Mouse (Mus musculus): ENCODE measurements at regions not wholly inside any gene's neighbourhood (a gene's known extent, or its start where the extent isn't known, plus 50 kb on each side); places are given as distances from the start of the nearest gene placed in this dataset.

- Histone ChIP-seq H3K27ac (no peak overlapping the region), H3K4me3 (no peak overlapping the region)
- no peak for DNase-seq
- no peak for TF ChIP-seq CTCF (IDR thresholded peaks at IDR 0.05)
- intact Hi-C loops (cut with DNase I), result no loop called here
Measured at GRCm38 (mm10) chr5:126117291-126117690, 585.7 kb downstream of the Tmem132b start.

- TF ChIP-seq CTCF (IDR thresholded peaks at IDR 0.05), result no peak
- Histone ChIP-seq H3K27ac (no peak overlapping the region), H3K4me3 (no peak overlapping the region)
- intact Hi-C loops (cut with DNase I), result no loop called here
- DNase-seq, result no peak
Measured at GRCm38 (mm10) chr5:126117906-126118521, 586.4 kb downstream of the Tmem132b start.

GRCm38 (mm10) chr5:126118731-126119130 is 587.2 kb downstream of the Tmem132b start:
- Histone ChIP-seq H3K4me3 (no peak overlapping the region), H3K27ac (no peak overlapping the region)
- intact Hi-C loops (cut with DNase I), result no loop called here
- no peak for DNase-seq
- TF ChIP-seq CTCF (IDR thresholded peaks at IDR 0.05), result no peak

GRCm38 (mm10) chr5:126123216-126123615 is 591.6 kb downstream of the Tmem132b start:
- Histone ChIP-seq H3K4me3 (no peak overlapping the region), H3K27ac (no peak overlapping the region)
- no peak for TF ChIP-seq CTCF (IDR thresholded peaks at IDR 0.05)
- intact Hi-C loops (cut with DNase I), result no loop called here
- no peak for DNase-seq

GRCm38 (mm10) chr5:126127486-126127885 is 595.9 kb downstream of the Tmem132b start:
- no peak overlapping the region for H3K27ac ChIP-seq
- no peak overlapping the region for H3K4me3 ChIP-seq
- no peak for DNase-seq
- no peak for TF ChIP-seq CTCF (IDR thresholded peaks at IDR 0.05)
- intact Hi-C loops (cut with DNase I), result no loop called here

- TF ChIP-seq CTCF (IDR thresholded peaks at IDR 0.05), result no peak
- no peak overlapping the region for H3K27ac ChIP-seq
- intact Hi-C loops (cut with DNase I), result no loop called here
- DNase-seq, result no peak
- H3K4me3 ChIP-seq, result no peak overlapping the region
Measured at GRCm38 (mm10) chr5:126148908-126149307, 617.3 kb downstream of the Tmem132b start.

GRCm38 (mm10) chr5:126155216-126155880 is 623.8 kb downstream of the Tmem132b start:
- Histone ChIP-seq H3K4me3 (no peak overlapping the region), H3K27ac (no peak overlapping the region)
- intact Hi-C loops (cut with DNase I), result no loop called here
- no peak for TF ChIP-seq CTCF (IDR thresholded peaks at IDR 0.05)
- no peak for DNase-seq

GRCm38 (mm10) chr5:126186111-126186510 is 654.5 kb downstream of the Tmem132b start:
- Histone ChIP-seq H3K4me3 (no peak overlapping the region), H3K27ac (no peak overlapping the region)
- intact Hi-C loops (cut with DNase I), result no loop called here
- no peak for TF ChIP-seq CTCF (IDR thresholded peaks at IDR 0.05)
- DNase-seq, result no peak

GRCm38 (mm10) chr5:126199876-126200275 is 668.3 kb downstream of the Tmem132b start:
- intact Hi-C loops (cut with DNase I), result no loop called here
- TF ChIP-seq CTCF (IDR thresholded peaks at IDR 0.05), result no peak
- no peak for DNase-seq

GRCm38 (mm10) chr5:126201535-126201934 is 670.0 kb downstream of the Tmem132b start:
- intact Hi-C loops (cut with DNase I), result no loop called here
- H3K27ac ChIP-seq, result no peak overlapping the region
- TF ChIP-seq CTCF (IDR thresholded peaks at IDR 0.05), result no peak
- DNase-seq, result no peak
- no peak overlapping the region for H3K4me3 ChIP-seq

More at GRCm38 (mm10) chr5:126199876-126200275, 668.3 kb downstream of the Tmem132b start:
- Histone ChIP-seq H3K4me3 (no peak overlapping the region), H3K27ac (no peak overlapping the region)

- TF ChIP-seq CTCF (IDR thresholded peaks at IDR 0.05), result no peak
- Histone ChIP-seq H3K4me3 (no peak overlapping the region), H3K27ac (no peak overlapping the region)
- no peak for DNase-seq
- intact Hi-C loops (cut with DNase I), result no loop called here
Measured at GRCm38 (mm10) chr5:126201996-126202395, 670.4 kb downstream of the Tmem132b start.

GRCm38 (mm10) chr5:126217016-126217415 is 685.4 kb downstream of the Tmem132b start:
- H3K4me3 ChIP-seq, result no peak overlapping the region
- TF ChIP-seq CTCF (IDR thresholded peaks at IDR 0.05), result no peak

GRCm38 (mm10) chr5:126217746-126218145 is 686.2 kb downstream of the Tmem132b start:
- Histone ChIP-seq H3K27ac (no peak overlapping the region), H3K4me3 (no peak overlapping the region)
- no peak for DNase-seq
- no peak for TF ChIP-seq CTCF (IDR thresholded peaks at IDR 0.05)
- intact Hi-C loops (cut with DNase I), result no loop called here

More at GRCm38 (mm10) chr5:126217016-126217415, 685.4 kb downstream of the Tmem132b start:
- no peak overlapping the region for H3K27ac ChIP-seq
- intact Hi-C loops (cut with DNase I), result no loop called here
- DNase-seq, result no peak

GRCm38 (mm10) chr5:126223696-126224095 is 692.1 kb downstream of the Tmem132b start:
- no peak for DNase-seq
- Histone ChIP-seq H3K4me3 (no peak overlapping the region), H3K27ac (no peak overlapping the region)
- intact Hi-C loops (cut with DNase I), result no loop called here
- no peak for TF ChIP-seq CTCF (IDR thresholded peaks at IDR 0.05)
